Mouse (Mus musculus) MEL (cell line): ENCODE results near the gene Ermap. TPM values are rescaled to one million over a fixed set of nuclear protein-coding genes. Genes with fewer than 3 reads are reported as not detected.

Source experiments
- DNase-seq: peaks from one replicate; pipeline ENCODE4 v3.0.0; 2011; ENCODE audit warnings: low read depth, low spot score
- H3K27ac ChIP-seq: 2 replicates; pipeline ENCODE4 v1.5.1; 2012; ENCODE audit warnings: low read depth, mild to moderate bottlenecking, control low read depth, low read length, moderate library complexity; ENCODE audit not compliant: control insufficient read depth
- H3K27me3 ChIP-seq, 2 experiments: fragments of 150-350 bp in 1 of 2; sonication (generic) in 1 of 2; 2 replicates each; pipeline ENCODE4 v1.6.1; 2012; ENCODE audit warnings: low read length in 2 of 2, mild to moderate bottlenecking in 2 of 2, improper control_type of control experiment in 1 of 2, moderate library complexity in 1 of 2; ENCODE audit not compliant: insufficient read depth in 2 of 2, control insufficient read depth in 1 of 2
- H3K36me3 ChIP-seq, 2 experiments: 2 replicates each; pipeline ENCODE4 v1.6.1; 2012 to 2014; ENCODE audit warnings: low read length in 2 of 2, improper control_type of control experiment in 1 of 2, inconsistent platforms in 1 of 2, mild to moderate bottlenecking in 1 of 2; ENCODE audit not compliant: insufficient read depth in 2 of 2, control insufficient read depth in 1 of 2
- H3K4me1 ChIP-seq, 2 experiments: fragments of 150-350 bp in 1 of 2; sonication (generic) in 1 of 2; 2 replicates each; pipeline ENCODE4 v1.6.1; 2012; ENCODE audit warnings: low read length in 2 of 2, improper control_type of control experiment in 1 of 2, mild to moderate bottlenecking in 1 of 2; ENCODE audit not compliant: insufficient read depth in 2 of 2, control insufficient read depth in 1 of 2
- H3K4me3 ChIP-seq, 2 experiments: fragments of 150-350 bp in 1 of 2; sonication (generic) in 1 of 2; 2 replicates each; pipeline ENCODE4 v1.5.1; 2012; ENCODE audit warnings: low read depth in 2 of 2, low read length in 2 of 2, mild to moderate bottlenecking in 2 of 2, moderate library complexity in 2 of 2, control low read depth in 1 of 2, improper control_type of control experiment in 1 of 2; ENCODE audit not compliant: control insufficient read depth in 1 of 2, insufficient read depth in 1 of 2
- H3K79me2 ChIP-seq: 2 replicates; pipeline ENCODE4 v1.6.1; 2012; ENCODE audit warnings: mild to moderate bottlenecking, low read length, moderate library complexity; ENCODE audit not compliant: control insufficient read depth, poor library complexity, insufficient read depth
- H3K9ac ChIP-seq: 2 replicates; pipeline ENCODE4 v1.6.1; 2012; ENCODE audit warnings: low read depth, mild to moderate bottlenecking, control low read depth, low read length, moderate library complexity; ENCODE audit not compliant: control insufficient read depth, poor library complexity, severe bottlenecking
- H3K9me3 ChIP-seq: fragments of 150-350 bp; sonication (generic); replicated peaks from 2 replicates; pipeline ENCODE4 v1.6.1; 2012; ENCODE audit warnings: mild to moderate bottlenecking, low read length, improper control_type of control experiment, moderate library complexity; ENCODE audit not compliant: insufficient read depth
- BHLHE40 ChIP-seq: IDR thresholded peaks from 2 replicates; pipeline ENCODE4 v1.6.1; 2012; ENCODE audit warnings: low read depth, mild to moderate bottlenecking, inconsistent platforms, low read length, improper control_type of control experiment, borderline replicate concordance
- CHD1 ChIP-seq: IDR thresholded peaks from 2 replicates; pipeline ENCODE4 v1.6.1; 2012; ENCODE audit warnings: low read depth, mild to moderate bottlenecking, inconsistent platforms, low read length, improper control_type of control experiment
- CHD2 ChIP-seq: IDR thresholded peaks from 2 replicates; pipeline ENCODE4 v1.6.1; 2011; ENCODE audit warnings: low read length, improper control_type of control experiment
- EP300 ChIP-seq, 2 experiments: IDR thresholded peaks; 2 replicates each; pipeline ENCODE4 v1.6.1; 2011; ENCODE audit warnings: improper control_type of control experiment in 2 of 2, low read length in 2 of 2, low read depth in 1 of 2, mild to moderate bottlenecking in 1 of 2
- ETS1 ChIP-seq: IDR thresholded peaks from 2 replicates; pipeline ENCODE4 v1.6.1; 2012; ENCODE audit warnings: low read depth, mild to moderate bottlenecking, inconsistent platforms, low read length, improper control_type of control experiment, moderate library complexity
- GATA1 ChIP-seq: IDR thresholded peaks from 2 replicates; pipeline ENCODE4 v1.6.1; 2011; ENCODE audit warnings: low read depth, low read length, improper control_type of control experiment
- HCFC1 ChIP-seq: IDR thresholded peaks from 2 replicates; pipeline ENCODE4 v1.6.1; 2012; ENCODE audit warnings: low read depth, mild to moderate bottlenecking, inconsistent platforms, low read length, improper control_type of control experiment, moderate library complexity
- JUND ChIP-seq: IDR thresholded peaks from 2 replicates; pipeline ENCODE4 v1.6.1; 2011; ENCODE audit warnings: low read depth, mild to moderate bottlenecking, improper control_type of control experiment, low read length
- MAFK ChIP-seq: IDR thresholded peaks from 2 replicates; pipeline ENCODE4 v1.6.1; 2011; ENCODE audit warnings: low read depth, mild to moderate bottlenecking, low read length, improper control_type of control experiment, borderline replicate concordance
- MAX ChIP-seq: IDR thresholded peaks from 2 replicates; pipeline ENCODE4 v1.6.1; 2011; ENCODE audit warnings: low read length, improper control_type of control experiment
- MEF2A ChIP-seq: IDR thresholded peaks from 2 replicates; pipeline ENCODE4 v1.6.1; 2014; ENCODE audit warnings: low read depth, mild to moderate bottlenecking, inconsistent platforms, low read length, improper control_type of control experiment; ENCODE audit not compliant: poor library complexity, insufficient replicate concordance, severe bottlenecking; ENCODE audit errors: extremely low read depth
- MXI1 ChIP-seq: IDR thresholded peaks from 2 replicates; pipeline ENCODE4 v1.6.1; 2011; ENCODE audit warnings: mild to moderate bottlenecking, low read depth, low read length, improper control_type of control experiment
- MYB ChIP-seq: IDR thresholded peaks from 2 replicates; pipeline ENCODE4 v1.6.1; 2011; ENCODE audit warnings: mild to moderate bottlenecking, low read depth, low read length, improper control_type of control experiment
- MYC ChIP-seq: IDR thresholded peaks from 2 replicates; pipeline ENCODE4 v1.6.1; 2011; ENCODE audit warnings: low read depth, mild to moderate bottlenecking, low read length, improper control_type of control experiment, moderate library complexity
- NELFE ChIP-seq: IDR thresholded peaks from 2 replicates; pipeline ENCODE4 v1.6.1; 2011; ENCODE audit warnings: low read depth, low read length, improper control_type of control experiment
- NRF1 ChIP-seq: IDR thresholded peaks from 2 replicates; pipeline ENCODE4 v1.6.1; 2014; ENCODE audit warnings: low read depth, mild to moderate bottlenecking, inconsistent platforms, low read length, improper control_type of control experiment, moderate library complexity; ENCODE audit not compliant: poor library complexity, insufficient read depth, severe bottlenecking
- POLR2A ChIP-seq, 2 experiments: IDR thresholded peaks; 2 replicates each; pipeline ENCODE4 v1.6.1; 2011 to 2012; ENCODE audit warnings: low read length in 2 of 2, mild to moderate bottlenecking in 2 of 2, control low read depth in 1 of 2, improper control_type of control experiment in 1 of 2, low read depth in 1 of 2, moderate library complexity in 1 of 2; ENCODE audit not compliant: control insufficient read depth in 1 of 2, insufficient read depth in 1 of 2, poor library complexity in 1 of 2
- SIN3A ChIP-seq: IDR thresholded peaks from 2 replicates; pipeline ENCODE4 v1.6.1; 2012; ENCODE audit warnings: low read length, improper control_type of control experiment, inconsistent platforms
- SMC3 ChIP-seq: IDR thresholded peaks from 2 replicates; pipeline ENCODE4 v1.6.1; 2011; ENCODE audit warnings: low read depth, low read length, improper control_type of control experiment
- TAL1 ChIP-seq: IDR thresholded peaks from 2 replicates; pipeline ENCODE4 v1.6.1; 2012; ENCODE audit warnings: mild to moderate bottlenecking, inconsistent platforms, low read length, moderate library complexity, mixed read lengths
- TBP ChIP-seq: IDR thresholded peaks from 2 replicates; pipeline ENCODE4 v1.8.0; 2011; ENCODE audit warnings: low read depth, low read length, improper control_type of control experiment
- UBTF ChIP-seq: IDR thresholded peaks from 2 replicates; pipeline ENCODE4 v1.6.1; 2012; ENCODE audit warnings: low read depth, mild to moderate bottlenecking, inconsistent platforms, low read length, improper control_type of control experiment, moderate library complexity, borderline replicate concordance; ENCODE audit not compliant: insufficient read depth
- polyA plus RNA-seq, 2 experiments: library from polyadenylated mRNA; stranded (reverse) in 1 of 2; unstranded in 1 of 2; fragments of >175 nt in 1 of 2; fragments of >200 nt in 1 of 2; gene quantifications; 2 replicates each; pipeline versions ENCODE4 v1.2.1 to v1.2.4; 2012; ENCODE audit warnings: low replicate concordance in 2 of 2, low read depth in 1 of 2; ENCODE audit not compliant: insufficient read length in 2 of 2, insufficient read depth in 1 of 2, missing spikeins in 1 of 2
- total RNA-seq: library from RNA; depleted of rRNA; stranded (reverse); fragments of 300-350 nt; gene quantifications from 2 replicates; pipeline ENCODE4 v1.2.3, GENCODE M21; 2012

Ermap gene
- total and polyA plus RNA-seq, 3 experiments, result 44.1 to 247 (median 138) TPM

DNA sequence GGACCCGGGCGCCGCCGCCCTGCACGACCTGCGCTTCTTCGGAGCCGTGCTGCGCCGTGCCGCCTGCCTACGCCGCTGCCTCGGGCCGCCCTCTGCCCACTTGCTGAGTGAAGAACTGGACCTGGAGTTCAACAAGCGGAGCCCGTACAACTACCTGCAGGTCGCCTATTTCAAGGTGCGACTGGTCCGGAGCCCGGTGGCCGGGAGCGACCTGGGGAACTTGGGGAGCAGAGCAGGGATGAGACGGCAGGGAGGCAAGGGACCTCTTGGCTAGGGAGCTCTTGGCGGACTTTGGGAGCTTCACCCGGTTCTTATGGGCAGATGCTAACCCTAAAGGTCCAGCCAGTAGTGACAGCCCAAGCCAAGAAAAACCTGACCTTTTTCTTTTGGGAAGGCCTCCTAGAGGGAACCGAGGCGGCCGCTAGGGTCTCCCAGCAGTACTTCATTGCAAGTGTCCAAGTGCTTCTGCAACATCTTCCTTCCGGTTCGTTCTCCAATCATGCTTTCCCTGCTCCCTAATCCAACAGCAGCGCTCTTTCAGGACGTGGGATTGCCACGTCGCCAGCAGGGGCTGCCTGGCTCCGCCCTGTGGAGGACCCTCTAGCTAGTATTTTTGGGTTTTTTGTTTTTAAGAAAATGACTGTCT, 43.6 kb upstream of the Ermap start (continued):
- TF ChIP-seq SMC3 (no peak), CHD1 (no peak)

DNA sequence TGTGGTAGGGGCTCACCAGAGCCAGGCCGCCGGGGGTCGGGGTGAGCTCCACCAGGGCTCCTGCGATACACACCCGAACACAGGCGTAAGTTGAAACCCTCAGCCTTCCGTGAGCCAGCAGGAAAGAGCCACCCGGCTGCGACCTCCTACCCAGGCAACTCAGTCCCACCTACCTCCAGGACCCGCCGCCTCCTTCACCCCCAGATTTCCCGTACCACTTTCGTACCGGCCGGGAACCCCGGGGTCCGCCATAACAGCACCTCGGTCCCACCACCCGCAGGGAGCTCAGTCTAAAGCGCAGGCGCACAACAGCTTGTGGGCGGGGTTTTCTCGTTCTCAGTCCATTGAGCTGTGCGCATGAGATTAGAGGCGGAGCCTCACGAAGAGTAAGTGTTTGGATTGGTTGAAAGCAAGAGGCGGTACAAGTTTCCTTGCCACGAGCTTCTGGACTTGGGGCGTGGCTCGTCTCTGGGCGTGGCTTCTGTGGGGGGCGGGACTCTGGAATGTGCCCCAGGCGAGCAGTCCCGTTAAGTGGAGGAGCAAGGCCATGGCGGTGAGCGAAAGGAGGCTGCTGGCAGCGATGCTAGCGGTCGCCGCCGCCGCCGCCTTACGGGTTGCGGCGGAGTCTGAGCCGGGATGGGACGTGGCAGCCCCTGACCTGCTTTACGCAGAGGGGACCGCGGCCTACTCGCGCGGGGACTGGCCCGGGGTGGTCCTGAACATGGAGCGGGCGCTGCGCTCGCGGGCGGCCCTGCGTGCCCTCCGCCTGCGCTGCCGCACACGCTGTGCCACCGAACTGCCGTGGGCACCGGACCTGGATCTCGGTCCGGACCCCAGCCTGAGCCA, 42.8 kb upstream of the Ermap start, which contains the start of the genes AU022252 and P3h1:
Gene AU022252 (minus strand): TSS at position 303 of the 846 bp plus-strand sequence.
Gene P3h1 (plus strand): TSS at position 506 of the 846 bp plus-strand sequence.
- peak; percentile 99 for DNase-seq
- no peak within 1 kb of the TSS for H3K27ac ChIP-seq
- peak within 1 kb of the TSS; percentile 86 for H3K9ac ChIP-seq
- H3K27me3 ChIP-seq, result no peaks in the 10 kb centered on the region
- H3K4me1 ChIP-seq, result peaks cover 3 to 8% of the 10 kb centered on the region in 2 experiments; a peak in 2 of 4 replicates
- peak; percentile 64 for TF ChIP-seq NELFE
- TF ChIP-seq UBTF, result peak; percentile 13; the same call in 1 of the 2 replicates
- TF ChIP-seq HCFC1, result peak; percentile 71
- TF ChIP-seq MXI1, result peak; percentile 60
- TF ChIP-seq MYB, result no peak
- no peak for TF ChIP-seq BHLHE40
- TF ChIP-seq SIN3A, result peak; percentile 31; the same call in 1 of the 2 replicates
- TF ChIP-seq MAFK, result no peak
- peak; percentile 62 for TF ChIP-seq TBP
- TF ChIP-seq POLR2A (IDR thresholded peaks at IDR 0.05; ENCODE audit: control insufficient read depth in 1 of 2, insufficient read depth in 1 of 2, low read depth in 1 of 2, low read length in 2 of 2, poor library complexity in 1 of 2), result peak; percentile 41 to 69
- no peak for TF ChIP-seq TAL1
- peak; percentile 73 for TF ChIP-seq NRF1
- peaks cover 14% of the 10 kb centered on the region for H3K79me2 ChIP-seq
- peak within 1 kb of the TSS; percentile 92 for H3K4me3 ChIP-seq
- no peaks in the 10 kb centered on the region for H3K9me3 ChIP-seq
- H3K36me3 ChIP-seq, result peaks cover 0 to 14% of the 10 kb centered on the region in 2 experiments; a peak in 2 of 4 replicates

DNA sequence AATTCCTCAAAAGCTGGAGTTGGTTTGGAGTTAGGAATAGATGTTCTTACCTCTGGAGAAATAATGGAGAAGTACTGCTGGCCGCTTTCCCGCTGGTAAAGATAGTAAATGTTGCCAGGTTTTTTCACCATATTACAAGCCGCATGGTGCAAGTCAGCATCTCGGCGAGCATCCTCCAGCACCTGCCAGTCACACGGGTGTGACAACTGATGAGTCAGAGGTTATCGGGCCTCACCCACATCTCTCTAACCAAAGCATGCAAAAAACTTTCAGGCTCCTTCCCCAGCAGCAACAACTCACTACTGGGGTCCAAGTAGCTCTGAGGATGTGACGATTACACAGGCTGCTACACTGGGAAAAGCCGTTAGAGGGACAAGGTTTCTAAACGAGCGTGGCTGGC, 36.9 kb upstream of the Ermap start:
- Histone ChIP-seq H3K36me3 (peaks cover 0 to 21% of the 10 kb centered on the region in 2 experiments; a peak in 2 of 4 replicates), H3K9me3 (no peaks in the 10 kb centered on the region), H3K9ac (no peak overlapping the region), H3K27ac (peak overlapping the region; percentile 73), H3K79me2 (no peaks in the 10 kb centered on the region; the same call in 1 of the 2 replicates), H3K27me3 (no peaks in the 10 kb centered on the region), H3K4me3 (no peak overlapping the region), H3K4me1 (peaks cover 3 to 16% of the 10 kb centered on the region in 2 experiments; a peak in 3 of 4 replicates)
- TF ChIP-seq MAFK (0 out of 2 replicates have a peak, but pooled peaks have one; percentile 17), EP300 (IDR thresholded peaks at IDR 0.05; ENCODE audit: low read depth in 1 of 2, low read length in 2 of 2) (peak; percentile 56 to 57), MEF2A (no peak), BHLHE40 (0 out of 2 replicates have a peak, but pooled peaks have one; percentile 29), JUND (0 out of 2 replicates have a peak, but pooled peaks have one; percentile 70), GATA1 (peak; percentile 37; the same call in 1 of the 2 replicates), MYC (peak; percentile 62; the same call in 1 of the 2 replicates), MAX (peak; percentile 73), CHD2 (no peak), ETS1 (peak; percentile 56), MXI1 (peak; percentile 36; the same call in 1 of the 2 replicates)
- peak; percentile 81 for DNase-seq
